Mouse (Mus musculus) gastrocnemius, postnatal 36 days (tissue): ENCODE measurements around the gene Clcn1. TPM values are rescaled to one million over a fixed set of nuclear protein-coding genes. Genes with fewer than 3 reads are reported as not detected.
A peak's percentile ranks its signal among the peaks of the same experiment; 100 is the strongest.

Experiments used
- DNase-seq, 2 experiments: peaks; one replicate each; pipeline ENCODE4 v3.0.0; 2022
- intact Hi-C: fragments of 180-260 bp; cut with DNase I; formaldehyde crosslinking; loops from one replicate; pipeline ENCODE4 v1.15.1; 2025
- total RNA-seq, 2 experiments: library from RNA; stranded (reverse); gene quantifications; 2 replicates each; pipeline ENCODE4 v1.2.3; 2021

Clcn1 gene
- total RNA-seq, 2 experiments from 2014 or later, result 134 to 146 TPM

DNA sequence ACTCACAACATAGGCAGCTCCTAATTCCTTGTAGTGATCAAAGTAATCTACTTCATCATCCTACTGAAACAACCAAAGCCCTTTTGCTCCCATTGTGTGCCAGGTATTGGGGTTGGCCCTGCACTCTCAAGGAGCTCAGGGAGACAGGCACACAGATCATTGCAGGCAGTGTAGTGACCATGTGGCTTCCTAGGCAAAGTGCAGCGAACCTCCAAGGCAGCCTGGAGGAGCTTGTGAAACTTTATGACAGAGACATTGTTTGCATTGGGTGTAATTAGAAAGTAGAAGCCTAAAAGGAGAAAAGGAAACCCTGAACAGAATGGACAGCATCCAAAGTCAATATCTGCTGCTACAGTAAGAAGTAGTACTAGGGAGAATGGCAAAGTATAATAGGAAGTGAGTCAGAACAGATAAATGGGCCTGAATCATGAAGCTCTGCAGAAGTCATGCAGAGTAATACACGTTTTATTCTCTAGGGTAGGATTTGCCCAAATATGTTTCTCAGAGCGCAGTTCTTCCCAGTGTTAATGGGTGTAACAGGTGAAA lies 9.1 kb downstream of the Clcn1 start:
- intact Hi-C loops, result no loop called here
- DNase-seq, result no peak

- intact Hi-C loops, result no loop called here
- DNase-seq, result no peak
Measured at GRCm38 (mm10) chr6:42299362-42299761, 12.9 kb downstream of the Clcn1 start.

DNA sequence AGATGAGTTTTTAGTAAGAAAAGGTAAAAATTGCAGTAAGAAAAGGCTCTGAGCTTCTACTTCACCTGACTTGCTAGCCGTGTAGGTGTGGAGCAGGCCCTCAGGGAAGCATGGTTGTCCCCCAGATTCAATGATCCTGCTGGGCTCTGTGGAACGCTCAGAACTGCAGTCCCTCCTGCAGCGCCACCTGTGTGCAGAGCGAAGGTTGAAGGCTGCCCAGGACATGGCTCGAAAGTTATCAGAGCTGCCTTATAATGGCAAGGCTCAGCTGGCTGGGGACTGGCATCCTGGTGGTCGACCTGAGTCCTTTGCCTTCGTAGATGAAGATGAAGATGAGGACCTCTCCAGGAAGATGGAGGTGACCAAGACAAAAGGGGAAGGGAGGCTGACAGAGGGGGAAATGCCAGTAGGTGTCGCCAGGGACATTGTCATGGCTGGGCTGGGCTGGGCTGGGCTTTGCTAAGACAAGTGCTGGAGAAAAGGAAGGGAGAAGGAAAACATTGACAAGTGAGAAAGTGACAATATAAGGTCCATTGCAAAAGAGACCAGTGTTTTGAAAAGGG lies 23.4 kb downstream of the Clcn1 start:
- intact Hi-C loops, result no loop called here

DNA sequence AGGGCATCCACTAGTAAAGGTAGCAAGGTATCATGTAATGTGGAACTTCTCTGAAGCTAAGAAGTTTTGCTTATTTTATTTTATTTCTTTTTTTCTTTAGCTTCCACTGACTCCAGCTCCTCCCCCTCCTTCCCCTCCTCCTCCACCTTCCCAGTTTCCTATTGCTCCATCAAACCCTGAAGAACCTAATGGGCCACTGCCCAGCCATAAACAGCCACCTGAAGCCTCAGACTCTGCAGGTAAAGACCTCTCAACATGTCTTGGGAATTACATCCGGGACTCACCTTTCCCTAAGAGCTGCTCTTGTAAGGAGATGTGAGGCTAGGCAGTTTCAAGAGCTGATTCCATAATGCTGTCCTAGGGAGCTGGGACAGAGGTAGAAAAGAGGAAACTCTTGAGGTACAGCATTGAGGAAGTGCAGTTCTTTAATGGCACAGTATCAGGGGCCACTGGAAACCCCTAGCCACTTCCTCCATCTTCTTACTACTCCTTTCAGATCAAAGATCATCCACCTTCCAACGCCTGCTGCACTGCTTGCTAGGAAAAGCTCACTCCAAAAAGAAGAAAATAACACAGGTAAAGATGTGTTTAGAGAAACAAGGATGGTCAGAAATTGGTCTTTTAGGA lies 24.1 kb downstream of the Clcn1 start:
- intact Hi-C loops, result no loop called here
- no peak for DNase-seq

More for the DNA sequence above, 23.4 kb downstream of the Clcn1 start:
- DNase-seq, result no peak

- no peak for DNase-seq
- intact Hi-C loops, result no loop called here
Measured at GRCm38 (mm10) chr6:42318293-42318692, 31.8 kb downstream of the Clcn1 start.

DNA sequence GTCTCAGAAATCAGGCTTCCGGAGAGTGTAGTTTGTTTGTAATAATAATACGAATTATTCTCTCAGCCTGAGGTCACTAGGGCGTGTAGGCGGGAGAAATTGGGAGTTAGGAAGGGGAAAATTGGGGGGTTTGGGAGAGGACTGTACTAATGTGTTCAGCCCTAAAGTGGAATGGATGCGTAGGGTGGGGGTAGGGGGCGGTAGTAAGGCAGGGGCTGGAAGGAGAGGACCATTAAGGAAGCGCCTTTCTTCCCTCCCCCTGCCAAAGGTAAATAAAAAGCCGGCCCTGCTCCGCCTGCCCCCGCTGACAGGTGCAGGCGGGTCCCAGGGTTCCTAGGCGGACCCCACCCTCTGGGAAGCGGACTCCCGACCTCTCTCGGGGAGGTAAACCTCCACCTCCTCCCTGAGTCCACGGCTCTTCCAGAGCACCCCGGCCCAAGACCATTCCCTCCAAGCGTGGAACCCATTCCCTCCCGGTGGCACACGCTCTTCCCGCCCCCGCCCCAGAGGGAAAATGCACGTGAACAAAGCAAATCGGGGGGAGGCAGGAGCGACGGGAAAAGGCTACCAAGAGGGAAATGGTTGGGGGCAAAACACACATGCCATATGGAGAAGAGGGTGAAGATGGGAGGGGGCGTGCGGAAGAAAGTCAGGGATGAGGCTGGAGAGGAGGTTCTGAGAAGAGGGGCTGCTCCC lies 37.0 kb downstream of the Clcn1 start:
- intact Hi-C loops, result no loop called here
- DNase-seq, result no peak

DNA sequence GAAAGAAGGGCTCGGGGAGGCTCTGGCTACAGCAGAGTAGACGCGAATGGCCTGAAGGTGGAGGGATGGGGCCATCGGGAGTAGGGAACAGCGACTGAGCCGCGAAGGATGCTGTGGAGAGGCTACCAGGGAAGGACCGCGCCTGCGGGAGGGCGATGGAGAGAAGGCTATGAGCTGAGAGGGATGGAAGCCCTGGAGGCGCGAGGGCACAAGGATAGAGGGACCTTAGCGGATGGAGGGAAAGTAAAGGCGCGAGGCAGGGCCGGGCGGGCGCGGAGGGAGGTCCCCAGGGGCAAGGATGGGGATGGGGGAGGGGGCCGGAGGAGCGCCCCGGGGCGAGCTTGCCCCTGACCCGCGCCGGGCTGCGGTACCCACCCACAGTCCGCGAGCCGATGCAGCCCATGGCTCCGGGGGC lies 37.6 kb downstream of the Clcn1 start:
- intact Hi-C loops, result no loop called here
- DNase-seq, result no peak

- DNase-seq, result no peak
Measured at GRCm38 (mm10) chr6:42324482-42325267, 38.2 kb downstream of the Clcn1 start, which contains the start of gene Fam131b. Fam131b (minus strand) TSS chr6:42324643.

DNA sequence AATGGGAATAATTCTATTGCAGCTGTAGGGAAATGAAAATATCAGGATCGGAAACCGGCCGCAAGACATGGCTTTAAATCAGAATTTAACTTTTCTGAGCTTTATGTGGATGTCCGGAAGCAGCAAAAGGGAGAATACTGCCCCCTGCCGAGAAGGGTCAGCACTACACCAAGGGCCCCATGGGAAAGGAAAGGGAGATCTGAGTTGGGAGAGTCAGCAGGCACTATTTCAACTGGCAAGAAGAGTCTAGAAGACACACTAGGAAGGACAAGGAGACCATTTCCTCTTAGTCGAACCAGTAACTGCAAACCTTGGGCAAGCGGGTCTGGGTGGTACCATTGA lies 38.8 kb downstream of the Clcn1 start:
- DNase-seq, result peak; percentile 69 to 80
- intact Hi-C loops, result loop anchor here (5.0 kb wide), 1 partner anchor 98 kb away; no protein-coding TSS in a partner anchor

More at GRCm38 (mm10) chr6:42324482-42325267, 38.2 kb downstream of the Clcn1 start, which contains the start of gene Fam131b:
- intact Hi-C loops, result loop anchor here (5.0 kb wide), 1 partner anchor 97 kb away; no protein-coding TSS in a partner anchor

DNA sequence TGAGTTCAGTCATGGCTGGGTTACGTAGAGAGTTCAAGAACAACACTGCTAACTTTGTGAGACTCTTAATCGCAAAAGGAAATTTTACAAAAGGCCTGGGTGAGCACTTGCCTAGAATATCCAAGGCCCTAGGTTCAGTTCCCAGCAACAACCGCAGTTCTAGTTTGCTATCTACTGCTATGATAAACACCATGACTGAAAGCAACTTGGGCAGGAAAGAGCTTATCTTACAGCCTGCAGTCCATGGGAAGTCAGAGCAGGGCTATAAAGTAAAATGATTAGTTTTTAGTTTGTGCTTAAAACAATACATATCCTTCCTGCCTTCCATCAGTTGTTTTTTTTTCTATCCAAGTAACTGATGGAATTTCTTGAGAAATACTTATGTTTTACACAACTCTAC lies 40.0 kb downstream of the Clcn1 start:
- intact Hi-C loops, result loop anchor here (5.0 kb wide), 1 partner anchor 99 kb away; no protein-coding TSS in a partner anchor
- no peak for DNase-seq

- intact Hi-C loops, result loop anchor here (5.0 kb wide), 1 partner anchor 101 kb away; no protein-coding TSS in a partner anchor
- no peak for DNase-seq
Measured at GRCm38 (mm10) chr6:42328757-42329156, 42.3 kb downstream of the Clcn1 start.

DNA sequence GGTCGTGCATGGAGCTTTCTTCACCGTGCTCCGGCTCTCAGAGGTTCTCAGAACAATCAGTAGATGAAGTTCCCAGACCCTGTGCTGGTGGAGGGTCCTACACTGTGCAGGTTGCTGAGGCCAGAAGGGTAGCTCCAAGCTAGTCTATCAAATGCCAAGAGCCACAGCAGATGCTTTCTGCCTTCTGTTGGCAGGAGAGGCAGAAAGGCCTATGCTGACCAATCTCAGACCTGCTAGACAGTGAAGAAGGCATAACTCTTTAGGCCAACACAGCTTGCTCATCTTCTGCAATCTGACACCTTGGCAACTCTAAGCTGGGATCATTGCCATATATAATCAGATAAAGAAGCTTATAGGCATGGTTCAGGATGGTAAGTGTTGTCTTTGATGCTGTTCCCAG lies 43.7 kb downstream of the Clcn1 start:
- DNase-seq, result no peak

DNA sequence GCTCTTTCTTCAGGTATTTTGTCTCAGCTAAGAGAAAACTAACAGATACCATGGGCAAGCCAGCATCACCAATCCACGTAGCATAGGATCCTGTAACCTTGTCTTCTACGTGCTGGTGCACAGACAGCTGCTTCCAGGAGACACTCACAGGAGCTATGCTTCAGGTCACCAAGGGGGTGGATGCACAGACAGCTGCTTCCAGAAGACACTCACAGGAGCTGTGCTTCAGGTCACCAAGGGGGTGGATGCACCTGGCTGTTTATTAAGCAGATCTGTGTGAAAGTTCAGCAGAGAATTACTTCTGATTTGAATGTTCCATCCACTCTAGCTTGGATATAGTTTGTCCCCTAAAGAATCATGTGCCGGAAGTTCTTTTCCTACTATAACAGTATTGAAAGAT lies 44.5 kb downstream of the Clcn1 start:
- intact Hi-C loops, result no loop called here
- no peak for DNase-seq

More for the DNA sequence above, 43.7 kb downstream of the Clcn1 start:
- intact Hi-C loops, result no loop called here

DNA sequence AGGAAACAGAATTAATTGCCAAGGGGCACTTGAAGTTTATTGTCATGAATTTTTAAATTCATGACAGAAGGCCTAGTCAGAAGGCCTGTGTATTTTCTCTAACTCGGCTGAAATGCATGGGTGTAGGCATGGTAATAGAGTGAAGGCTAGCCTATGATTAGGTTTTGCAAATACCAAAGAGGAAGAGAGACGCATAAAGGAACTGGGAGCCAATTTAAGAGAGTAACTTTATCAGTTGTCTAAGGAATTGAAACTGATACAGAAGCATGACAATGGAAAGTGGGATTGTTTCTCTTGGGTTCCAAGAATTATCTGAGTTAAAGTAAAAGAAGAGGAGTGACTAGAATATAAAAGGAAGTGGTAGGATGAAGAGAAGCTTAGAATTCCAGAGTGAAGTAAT lies 52.7 kb downstream of the Clcn1 start:
- DNase-seq, result no peak
- intact Hi-C loops, result no loop called here

DNA sequence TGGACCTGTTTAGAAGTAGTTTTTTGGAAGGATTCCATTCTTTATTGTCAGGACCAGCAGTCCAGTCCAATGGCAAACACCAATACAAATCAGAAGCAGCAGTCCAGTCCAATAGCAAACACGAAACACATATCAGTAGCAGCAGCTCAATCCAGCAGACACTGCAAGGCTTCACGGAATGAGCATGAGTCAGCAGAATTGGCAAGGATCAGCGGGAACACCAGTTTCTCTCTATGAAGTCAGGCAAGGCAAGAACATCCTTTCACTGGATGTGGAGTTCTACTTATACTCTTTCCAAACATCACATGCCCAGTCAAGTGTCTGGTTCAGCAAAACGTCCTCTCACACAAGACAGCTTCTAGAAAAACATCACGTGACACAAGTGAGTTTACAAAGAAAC lies 53.5 kb downstream of the Clcn1 start:
- DNase-seq, result no peak
- intact Hi-C loops, result no loop called here

GRCm38 (mm10) chr6:42342171-42342570 lies 55.7 kb downstream of the Clcn1 start:
- no peak for DNase-seq
- intact Hi-C loops, result no loop called here

DNA sequence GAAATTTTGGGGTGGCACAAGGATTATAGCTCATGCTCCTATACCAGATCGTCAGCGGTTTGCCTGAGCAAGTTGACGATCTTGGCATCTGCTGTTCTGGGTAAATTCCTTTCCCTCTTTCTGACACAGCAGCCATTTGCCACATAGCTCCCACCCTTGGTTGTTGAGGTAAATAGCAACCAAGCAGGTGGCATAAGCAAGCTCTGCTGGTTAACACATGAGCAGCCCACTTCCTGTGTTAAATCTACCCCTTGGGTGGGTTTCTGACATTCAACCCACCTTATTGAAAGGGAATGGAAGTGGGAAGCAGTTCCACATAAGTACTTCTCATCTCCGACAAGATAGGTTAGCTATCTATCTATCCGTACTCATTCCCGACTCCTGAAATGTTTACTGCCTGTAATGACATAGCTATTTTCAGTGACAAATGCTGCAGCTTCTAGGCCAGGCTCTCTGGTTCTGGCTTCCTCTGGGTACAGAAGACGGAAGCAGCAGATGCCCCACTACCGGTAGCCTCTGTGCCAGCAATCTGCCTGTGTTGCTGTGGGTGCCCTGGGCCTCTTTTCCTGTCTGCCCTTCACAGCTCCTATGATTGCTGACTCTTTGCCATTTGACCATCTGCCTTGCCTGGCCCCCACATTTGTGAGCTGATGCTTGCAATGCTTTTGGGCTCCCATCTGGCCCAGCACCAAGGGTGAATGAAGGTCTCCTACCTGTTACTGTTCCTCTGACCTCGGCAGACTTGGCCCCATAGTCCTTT lies 57.1 kb downstream of the Clcn1 start:
- intact Hi-C loops, result no loop called here
- no peak for DNase-seq

GRCm38 (mm10) chr6:42344255-42344654 lies 57.8 kb downstream of the Clcn1 start:
- DNase-seq, result no peak
- intact Hi-C loops, result no loop called here

GRCm38 (mm10) chr6:42348281-42349005 lies 62.0 kb downstream of the Clcn1 start:
- intact Hi-C loops, result loop anchor here (2.0 kb wide), 2 partner anchors 30 to 234 kb away; no protein-coding TSS in a partner anchor

More at GRCm38 (mm10) chr6:42348281-42349005, 62.0 kb downstream of the Clcn1 start:
- DNase-seq, result no peak
